Mouse (Mus musculus) urinary bladder, postnatal 4 days (tissue): Measurements from ENCODE around the gene Gprc5b.
A peak's percentile ranks its signal among the peaks of the same experiment; 100 is the strongest.

Experiments used
- DNase-seq, 2 experiments: peaks; one replicate each; pipeline ENCODE4 v3.0.0; 2021 to 2022; ENCODE audit warnings: low spot score in 2 of 2

Gprc5b gene

GRCm38 (mm10) chr7:118995007-118995406, at the start of gene Gprc5b:
Gene Gprc5b (minus strand): TSS chr7:118995211.
- DNase-seq = peak; percentile 87 to 93

- DNase-seq = no peak
These were observed 46.5 kb upstream of the Gprc5b start for GRCm38 (mm10) chr7:119041502-119041901.

DNA sequence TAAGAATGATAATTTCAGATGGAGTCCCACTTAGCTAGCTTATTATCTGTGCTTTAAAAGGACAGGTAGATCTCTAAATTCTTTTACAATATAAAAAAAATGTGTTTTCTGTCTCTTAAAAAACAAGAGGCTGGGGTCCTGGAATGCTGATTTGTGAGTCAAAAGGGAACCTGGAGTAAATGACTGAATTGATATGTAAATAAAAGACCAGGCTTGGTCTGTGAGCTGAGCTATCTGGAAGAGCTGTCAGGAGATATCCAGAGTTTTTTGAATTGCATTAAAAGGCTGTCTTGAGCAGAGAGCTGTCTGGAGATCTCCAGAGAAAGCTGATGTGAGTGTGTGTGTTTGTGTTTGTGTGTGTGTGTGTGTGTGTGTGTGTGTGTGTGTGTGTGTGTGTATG, 42.6 kb upstream of the Gprc5b start:
- DNase-seq = no peak

- DNase-seq = no peak
These were observed 39.4 kb upstream of the Gprc5b start for GRCm38 (mm10) chr7:119034243-119034961.

GRCm38 (mm10) chr7:119023394-119023921, 28.4 kb upstream of the Gprc5b start:
- no peak for DNase-seq

DNA sequence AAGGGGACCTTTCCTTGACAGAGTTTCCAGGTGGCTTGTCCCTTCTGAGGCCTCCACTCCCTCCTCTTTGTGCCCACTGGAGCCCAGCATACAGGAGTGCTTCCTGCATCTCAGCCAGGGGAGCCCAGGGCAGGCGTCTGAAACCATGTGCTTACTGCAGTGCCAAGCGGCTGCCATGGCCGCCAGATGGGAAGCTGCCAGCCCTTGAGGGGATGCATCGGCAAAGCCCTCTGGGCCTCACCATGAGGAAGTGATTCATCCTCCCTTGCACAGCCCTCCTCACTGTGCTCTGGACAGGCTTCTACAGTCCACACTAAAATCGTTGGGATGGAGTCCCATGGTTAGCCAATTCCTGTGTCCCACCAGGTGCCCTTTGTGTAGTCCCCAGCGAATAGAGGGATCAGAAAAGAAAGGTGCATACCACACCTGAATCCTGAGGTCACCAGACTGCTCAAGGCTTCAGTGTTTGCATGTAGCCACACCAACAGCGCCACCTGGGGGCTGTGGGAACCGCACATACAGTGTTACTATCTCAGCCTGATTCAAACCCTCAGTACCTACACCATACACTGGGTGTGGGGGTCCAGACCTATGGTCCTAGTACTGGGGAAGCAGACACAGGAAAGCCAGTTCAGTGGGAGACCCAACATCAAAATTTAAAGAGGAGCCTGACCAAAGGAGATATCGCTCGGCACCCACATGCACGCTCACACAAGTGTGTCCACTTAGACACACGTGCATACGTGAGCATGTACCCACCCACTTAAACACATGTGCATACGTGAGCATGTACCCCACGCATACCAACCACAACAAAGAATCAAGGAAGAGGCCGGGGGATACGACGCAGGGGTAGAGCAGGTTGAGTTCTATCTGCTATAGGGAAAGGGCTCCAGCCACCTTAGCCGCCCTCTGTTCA, 27.5 kb upstream of the Gprc5b start:
- no peak for DNase-seq

DNA sequence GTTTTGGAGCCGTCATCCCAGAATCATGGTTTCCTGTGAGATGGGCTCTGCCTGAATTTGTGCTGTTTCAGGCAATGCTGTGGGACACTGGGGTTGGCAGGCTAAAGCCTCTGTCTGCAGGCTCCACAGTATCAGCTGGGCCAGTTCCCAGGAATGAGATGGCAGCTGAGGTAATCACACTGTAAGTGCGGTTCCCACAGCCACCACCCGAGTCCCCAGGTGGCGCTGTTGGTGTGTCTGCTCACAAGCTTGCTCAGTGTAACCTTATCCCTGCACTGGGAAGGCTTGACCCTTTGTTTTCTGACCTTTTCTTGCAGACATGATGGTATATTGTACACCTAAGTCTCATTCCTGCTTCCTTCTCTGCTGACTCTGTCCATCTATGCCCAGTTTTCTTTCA, 24.5 kb upstream of the Gprc5b start:
- no peak for DNase-seq

- no peak for DNase-seq
These were observed 20.7 kb upstream of the Gprc5b start for GRCm38 (mm10) chr7:119015736-119016135.

DNA sequence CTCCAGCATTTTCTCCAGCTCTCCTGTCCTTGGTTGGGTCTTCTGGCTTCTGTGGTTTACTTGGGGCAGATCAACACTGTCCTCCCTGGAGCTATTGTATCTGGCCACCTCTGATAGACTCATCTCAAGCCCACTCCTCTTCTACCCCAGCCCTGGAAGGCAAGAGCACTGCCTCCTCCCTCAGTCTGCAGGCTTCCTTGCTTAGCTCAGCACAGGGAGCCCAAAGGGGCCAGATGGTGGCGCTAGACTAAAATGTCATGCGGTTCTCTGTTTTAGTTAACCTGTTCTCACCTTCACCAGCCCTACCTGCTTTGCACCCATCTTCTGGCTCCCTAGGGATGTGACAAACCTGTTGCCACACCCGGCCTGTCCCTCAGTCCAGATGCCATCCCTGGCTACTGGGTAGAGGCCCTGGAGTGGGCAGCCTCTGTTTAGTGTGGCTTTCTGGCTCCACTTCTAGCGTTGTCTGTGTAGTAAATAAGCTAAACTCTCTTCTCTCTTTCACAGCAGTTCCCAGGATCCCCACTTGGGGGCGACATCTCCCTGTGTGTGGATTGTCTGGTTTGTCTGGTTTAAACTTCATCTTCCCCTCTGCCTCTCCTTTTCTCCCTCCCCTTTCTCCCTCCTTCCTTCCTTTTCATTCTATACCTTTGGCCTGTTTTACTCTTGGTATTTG, 16.0 kb upstream of the Gprc5b start:
- peak in 1 of 2 experiments; percentile 81 for DNase-seq

DNA sequence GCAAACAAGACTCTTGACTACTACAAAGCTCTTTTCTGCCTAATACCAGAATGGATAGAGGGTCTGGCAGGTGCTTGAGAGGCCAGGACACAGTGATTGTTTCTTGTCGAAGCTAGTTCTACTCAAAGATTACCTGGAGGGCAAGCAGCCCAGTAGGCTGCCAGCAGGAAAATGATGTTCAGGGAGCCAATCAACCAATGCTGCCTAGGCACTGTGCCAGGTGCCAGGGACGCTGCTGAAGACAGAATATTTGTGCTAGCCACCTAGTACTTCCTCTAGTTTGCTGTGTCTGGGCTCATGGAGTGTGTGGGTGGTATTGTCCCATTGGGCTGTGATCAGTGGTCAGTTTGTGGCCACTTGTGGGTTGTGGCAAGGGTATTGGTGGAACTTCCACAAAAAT, 7.5 kb upstream of the Gprc5b start:
- no peak for DNase-seq

- DNase-seq = no peak
These were observed 7.0 kb upstream of the Gprc5b start for GRCm38 (mm10) chr7:119001965-119002364.

- no peak for DNase-seq
These were observed 4.8 kb upstream of the Gprc5b start for GRCm38 (mm10) chr7:118999857-119000256.

GRCm38 (mm10) chr7:118996137-118996837, 1.3 kb upstream of the Gprc5b start:
- peak; percentile 70 to 75 for DNase-seq

GRCm38 (mm10) chr7:118995671-118996070, 660 bp upstream of the Gprc5b start:
- no peak for DNase-seq

GRCm38 (mm10) chr7:118994231-118994842, 674 bp downstream of the Gprc5b start:
- DNase-seq = no peak

DNA sequence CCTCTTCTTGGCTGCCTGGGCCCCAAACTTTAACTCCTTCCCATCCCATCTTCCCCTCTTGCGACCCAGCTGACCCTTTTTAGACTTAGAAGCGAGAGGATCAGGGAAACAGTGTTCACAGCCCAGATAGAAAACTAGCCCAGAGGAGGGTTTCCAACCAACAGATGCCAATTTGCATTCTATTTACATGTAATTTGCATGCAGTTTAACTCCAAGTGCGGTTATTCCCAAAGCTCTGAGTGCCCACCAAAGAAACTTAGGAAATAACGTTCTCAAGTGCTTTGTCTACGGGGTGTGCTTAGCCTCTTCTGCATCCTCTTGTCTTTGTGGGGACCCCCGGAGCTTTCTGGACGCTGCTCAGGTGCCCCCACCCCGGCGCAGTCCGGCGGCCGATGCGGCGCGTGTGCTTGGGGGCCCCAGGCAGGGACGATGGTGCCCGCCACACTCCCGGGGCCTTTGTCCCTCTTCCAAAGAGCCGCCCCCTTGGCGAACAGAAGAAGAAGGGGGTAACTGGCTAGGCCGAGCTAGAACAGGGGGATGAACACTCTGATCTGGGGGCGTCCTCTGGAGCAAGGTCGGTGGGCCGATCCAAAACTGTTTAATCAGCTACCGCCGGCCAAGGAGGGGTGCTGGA, 1.3 kb downstream of the Gprc5b start:
- DNase-seq = no peak

DNA sequence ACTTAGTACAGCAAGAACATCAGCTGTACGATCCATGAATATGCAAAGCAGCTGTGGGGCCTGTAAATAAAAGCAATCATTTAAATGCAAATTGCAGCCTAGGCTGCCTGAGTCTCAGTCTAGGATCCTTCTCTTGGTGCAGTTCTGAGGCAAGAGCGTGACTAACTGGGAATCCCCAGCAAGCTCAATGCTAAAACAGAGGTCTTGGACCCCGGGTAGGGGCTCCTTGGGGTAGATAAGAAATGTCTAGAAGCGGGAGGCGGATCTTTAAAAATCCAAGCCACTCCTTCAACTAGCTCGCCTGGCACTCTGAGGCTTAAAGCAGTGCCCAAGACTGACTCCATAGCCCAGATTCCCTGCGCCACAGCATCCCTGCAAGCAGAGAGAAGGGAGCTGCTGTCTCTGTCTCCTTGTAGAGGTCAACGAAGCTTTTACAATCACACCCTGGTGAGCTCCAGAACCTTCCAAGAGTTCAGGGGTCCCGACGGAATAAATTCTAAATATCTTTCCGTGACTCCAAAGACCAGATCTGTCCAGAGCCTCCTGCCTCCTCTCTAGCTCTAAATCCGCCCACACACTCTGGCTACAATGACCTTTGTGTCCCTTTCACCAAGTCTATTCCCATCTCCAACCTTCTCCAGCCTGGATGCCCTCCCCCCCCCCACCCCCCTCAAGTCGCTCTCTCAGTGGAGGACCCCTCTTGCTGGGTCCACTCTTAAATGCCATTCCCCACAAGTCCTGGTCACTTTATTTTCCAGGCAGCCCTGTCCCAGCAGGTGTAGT, 2.2 kb downstream of the Gprc5b start:
- no peak for DNase-seq

GRCm38 (mm10) chr7:118992080-118992560, 2.9 kb downstream of the Gprc5b start:
- DNase-seq = no peak

DNA sequence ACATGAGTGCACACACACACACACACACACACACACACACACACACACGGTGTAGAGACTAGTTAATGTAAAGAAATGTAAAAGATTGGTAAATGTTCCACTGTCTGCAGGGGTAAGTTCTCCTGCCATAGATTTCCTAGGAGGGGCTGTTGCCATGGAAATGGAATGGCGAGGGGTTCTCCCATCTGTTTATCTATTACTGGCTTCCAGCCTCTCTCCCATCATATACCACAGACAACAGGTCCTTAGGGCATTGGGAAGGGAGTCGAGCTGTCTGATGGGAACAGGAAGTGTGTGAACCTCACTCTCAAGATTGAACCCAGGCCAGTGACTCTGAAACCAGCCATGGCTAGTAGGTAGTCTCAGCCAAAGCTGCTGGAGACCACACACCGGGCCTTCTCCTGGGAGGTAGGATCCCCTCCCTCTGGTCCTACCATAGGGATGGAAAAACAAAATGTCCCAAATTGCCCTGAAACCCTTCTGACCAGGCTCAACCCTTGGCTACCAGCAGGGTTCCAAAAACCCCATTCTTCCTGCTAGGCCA, 3.6 kb downstream of the Gprc5b start:
- DNase-seq = no peak
